Mouse (Mus musculus) left cerebral cortex, adult 8-10 months (tissue): ENCODE data around the gene Spock3. TPM values are rescaled to one million over a fixed set of nuclear protein-coding genes. Genes with fewer than 3 reads are reported as not detected.
"Not testable (repeated sequence)": the region's sequence is repeated elsewhere in the genome, so short reads cannot be mapped to it uniquely, and the experiment has no call there.

Experiments used
- DNase-seq, 2 experiments: peaks; one replicate each; pipeline ENCODE4 v3.0.0; 2022; ENCODE audit warnings: low spot score in 2 of 2
- total RNA-seq, 4 experiments: library from RNA; stranded (reverse); gene quantifications; 2 replicates each; pipeline ENCODE4 v1.2.4; 2022

Spock3 gene
- total RNA-seq: 100 to 1,000 TPM in 3 of 4 experiments, 10 to 100 TPM in 1; 99.3 to 122 (median 113) TPM

- no peak for DNase-seq
Observed at GRCm38 (mm10) chr8:62950709-62951108, at the start of gene Spock3. Gene Spock3 (plus strand): TSS chr8:62951009.

- DNase-seq: peak; percentile 35 to 43
Observed at GRCm38 (mm10) chr8:62951173-62952134, 645 bp downstream of the Spock3 start.

- peak in 1 of 2 experiments; percentile 15 for DNase-seq
Observed at GRCm38 (mm10) chr8:62952481-62952880, 1.7 kb downstream of the Spock3 start.

- no peak for DNase-seq
Observed at GRCm38 (mm10) chr8:62962608-62963007, 11.8 kb downstream of the Spock3 start.

- no peak for DNase-seq
Observed at GRCm38 (mm10) chr8:62969802-62970372, 19.1 kb downstream of the Spock3 start.

- DNase-seq: no peak
Observed at GRCm38 (mm10) chr8:63088984-63089383, 138.2 kb downstream of the Spock3 start.

GRCm38 (mm10) chr8:63098200-63098599 lies 147.4 kb downstream of the Spock3 start:
- no peak for DNase-seq

- DNase-seq: no peak
Observed at GRCm38 (mm10) chr8:63109761-63110160, 159.0 kb downstream of the Spock3 start.

- no peak for DNase-seq
Observed at GRCm38 (mm10) chr8:63112919-63113318, 162.1 kb downstream of the Spock3 start.

- no peak for DNase-seq
Observed at GRCm38 (mm10) chr8:63120508-63120907, 169.7 kb downstream of the Spock3 start.

GRCm38 (mm10) chr8:63135406-63135805 lies 184.6 kb downstream of the Spock3 start:
- no peak for DNase-seq

GRCm38 (mm10) chr8:63163861-63164260 lies 213.1 kb downstream of the Spock3 start:
- not testable (repeated sequence) for DNase-seq

GRCm38 (mm10) chr8:63165326-63165725 lies 214.5 kb downstream of the Spock3 start:
- no peak for DNase-seq

GRCm38 (mm10) chr8:63169956-63170355 lies 219.1 kb downstream of the Spock3 start:
- no peak for DNase-seq

- no peak for DNase-seq
Observed at GRCm38 (mm10) chr8:63181272-63181671, 230.5 kb downstream of the Spock3 start.

GRCm38 (mm10) chr8:63258812-63259385 lies 308.1 kb downstream of the Spock3 start:
- no peak for DNase-seq

- no peak for DNase-seq
Observed at GRCm38 (mm10) chr8:63262516-63262915, 311.7 kb downstream of the Spock3 start.

GRCm38 (mm10) chr8:63335366-63335765 lies 384.6 kb downstream of the Spock3 start:
- DNase-seq: no peak

- no peak for DNase-seq
Observed at GRCm38 (mm10) chr8:63368580-63368979, 417.8 kb downstream of the Spock3 start.

- DNase-seq: no peak
Observed at GRCm38 (mm10) chr8:63397659-63398058, 446.9 kb downstream of the Spock3 start.
